Mouse (Mus musculus) small intestine, adult 2 months (tissue): Measurements from ENCODE around the gene Cacna1e.

Experiments used
- CTCF ChIP-seq: fragments of 200-500 bp; IDR thresholded peaks from 2 replicates; pipeline ENCODE4 v1.5.1; 2012; ENCODE audit warnings: low read depth, mild to moderate bottlenecking, control low read depth, inconsistent platforms, low read length, moderate library complexity, mixed read lengths; ENCODE audit not compliant: insufficient replicate concordance, insufficient read length; ENCODE audit errors: extremely low read depth
- POLR2A ChIP-seq: fragments of 200-500 bp; IDR thresholded peaks from 2 replicates; pipeline ENCODE4 v1.6.1; 2012; ENCODE audit warnings: low read depth, mild to moderate bottlenecking, control low read depth, inconsistent platforms, low read length, moderate library complexity

DNA sequence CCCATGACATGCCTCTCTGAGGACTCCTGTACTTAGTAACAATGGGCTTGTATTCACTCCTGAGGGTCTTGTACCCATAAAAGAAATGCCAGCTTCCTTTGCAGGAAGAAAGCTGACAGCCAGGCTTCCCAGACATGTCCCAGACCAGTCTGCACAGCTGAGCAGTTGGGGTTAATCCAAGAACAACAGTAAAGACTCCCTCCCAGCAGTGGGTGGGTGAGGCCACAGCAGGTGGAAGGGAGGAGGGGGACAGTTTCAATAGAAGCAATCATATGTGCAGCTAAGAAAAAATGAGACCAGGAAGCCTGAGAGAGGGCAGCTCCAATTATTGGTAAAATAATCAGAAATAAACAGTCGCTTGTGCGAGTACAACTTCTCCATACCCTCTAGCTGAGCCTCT is 40.9 kb downstream of the Cacna1e start:
- no peak for TF ChIP-seq CTCF
- TF ChIP-seq POLR2A = no peak
